Mouse (Mus musculus): ENCODE measurements around the gene Donson.
"Not testable (repeated sequence)": the region's sequence is repeated elsewhere in the genome, so short reads cannot be mapped to it uniquely, and the experiment has no call there.

Donson gene

GRCm38 (mm10) chr16:91688023-91688618 lies 449 bp downstream of the Donson start:
- DNase-seq (ENCODE audit: low spot score) = no peak

GRCm38 (mm10) chr16:91686369-91686768 lies 2.2 kb downstream of the Donson start:
- DNase-seq (ENCODE audit: low spot score) = no peak

GRCm38 (mm10) chr16:91685526-91685925 lies 3.0 kb downstream of the Donson start:
- DNase-seq (ENCODE audit: low spot score) = peak; percentile 14

- DNase-seq (ENCODE audit: low spot score) = no peak
Measured at GRCm38 (mm10) chr16:91680656-91681055, 7.9 kb downstream of the Donson start.

DNA sequence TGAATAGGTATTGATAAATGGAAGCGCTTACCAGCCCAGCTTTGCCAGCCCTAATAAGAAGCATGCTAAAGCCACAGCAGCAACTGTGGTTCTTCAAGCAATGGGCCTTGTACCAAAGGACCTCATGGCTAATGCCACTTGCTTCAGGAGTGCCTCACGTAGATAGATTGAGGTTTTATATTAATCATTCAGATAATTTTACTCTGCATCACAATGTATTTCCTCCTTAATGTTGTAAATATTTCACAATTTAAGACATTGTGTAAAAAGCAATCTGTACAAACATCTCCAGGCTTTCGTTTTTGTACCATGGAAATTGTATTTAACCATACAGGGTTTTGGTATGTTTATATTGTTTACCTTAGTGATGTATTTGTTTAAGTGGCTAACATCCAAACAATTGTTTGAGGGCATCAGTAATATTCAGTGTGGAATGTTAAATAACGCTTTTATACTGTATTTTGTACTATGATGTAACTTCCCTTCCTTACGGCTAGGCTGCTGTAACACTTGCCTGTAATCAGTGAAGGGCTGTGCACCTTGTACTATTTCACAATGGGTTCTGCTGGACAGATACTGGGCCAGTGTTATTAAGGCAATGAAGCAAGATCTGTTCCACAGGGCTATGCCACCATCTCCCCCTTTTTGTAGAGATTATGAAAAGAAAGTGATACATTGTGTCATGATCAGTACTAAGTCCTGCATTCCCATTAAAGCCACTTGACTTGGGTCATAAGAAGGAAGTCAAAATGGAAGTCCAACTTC lies 10.2 kb downstream of the Donson start:
- no peak for DNase-seq (ENCODE audit: low spot score)

DNA sequence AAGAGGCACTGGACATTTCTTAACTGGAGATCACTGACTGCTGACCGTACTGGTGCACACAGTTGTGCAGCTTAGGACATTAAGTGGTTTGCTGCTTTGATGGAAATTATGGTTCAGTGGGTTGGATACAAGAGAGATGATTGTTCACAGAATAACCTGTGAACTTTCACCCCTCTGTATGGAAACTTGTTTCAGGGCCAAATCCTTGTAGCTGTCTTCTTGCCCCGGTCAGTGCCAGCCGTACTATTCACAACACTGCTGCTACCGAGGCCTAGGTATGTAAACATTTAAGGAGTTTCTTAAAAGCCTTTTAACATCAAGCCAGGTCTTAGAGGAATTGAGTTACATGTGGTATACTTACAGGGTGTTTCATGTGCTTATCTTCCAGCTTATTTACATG lies 14.1 kb downstream of the Donson start:
- no peak for DNase-seq (ENCODE audit: low spot score)

GRCm38 (mm10) chr16:91663795-91664194 lies 24.8 kb downstream of the Donson start:
- no peak for DNase-seq (ENCODE audit: low spot score)

- DNase-seq (ENCODE audit: low spot score) = no peak
Measured at GRCm38 (mm10) chr16:91662336-91662735, 26.2 kb downstream of the Donson start.

DNA sequence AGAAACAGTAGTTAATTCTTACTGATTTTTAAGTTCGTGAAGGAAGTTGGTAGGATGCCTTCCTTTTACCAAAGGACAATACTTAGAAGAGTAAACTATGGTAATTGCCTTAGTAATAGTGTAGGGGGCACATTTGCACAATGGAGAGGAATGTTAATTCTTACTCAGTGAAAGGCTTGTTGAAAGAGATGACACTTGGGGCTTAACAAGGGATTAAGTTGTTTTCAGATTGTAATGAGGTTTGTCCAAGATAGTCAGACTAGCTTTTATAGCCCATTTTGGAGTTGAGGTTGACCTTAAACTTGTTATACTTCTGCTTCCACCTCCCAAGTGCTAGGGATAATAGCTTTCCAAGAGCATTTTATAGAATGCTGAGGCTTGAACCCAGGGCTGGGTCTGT lies 27.2 kb downstream of the Donson start:
- no peak for DNase-seq (ENCODE audit: low spot score)

- DNase-seq (ENCODE audit: low spot score) = no peak
Measured at GRCm38 (mm10) chr16:91659798-91660197, 28.8 kb downstream of the Donson start.

- DNase-seq (ENCODE audit: low spot score) = no peak
Measured at GRCm38 (mm10) chr16:91658471-91658870, 30.1 kb downstream of the Donson start.

GRCm38 (mm10) chr16:91657285-91657684 lies 31.3 kb downstream of the Donson start:
- DNase-seq (ENCODE audit: low spot score) = no peak

GRCm38 (mm10) chr16:91655285-91655684 lies 33.3 kb downstream of the Donson start:
- no peak for DNase-seq (ENCODE audit: low spot score)

DNA sequence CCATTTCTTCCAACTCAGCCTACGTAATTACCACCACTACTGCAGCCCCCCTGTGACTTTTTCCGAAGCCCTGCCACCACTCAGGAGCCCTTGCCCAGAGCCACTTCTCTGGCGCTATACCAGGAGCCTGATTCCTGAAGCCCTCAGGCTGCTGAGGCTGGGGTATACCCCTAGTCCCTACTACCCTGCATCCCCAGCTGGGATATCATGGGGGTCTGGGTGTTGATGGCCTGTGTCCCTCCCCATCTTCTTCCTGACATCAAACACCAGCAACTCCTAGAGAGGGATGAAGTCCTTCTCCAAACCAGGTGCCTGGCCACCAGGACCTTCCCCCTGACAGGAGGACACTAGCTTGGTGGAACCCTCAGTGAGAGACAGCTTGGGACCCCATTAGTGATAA lies 36.4 kb downstream of the Donson start:
- no peak for DNase-seq (ENCODE audit: low spot score)

GRCm38 (mm10) chr16:91649781-91650180 lies 38.8 kb downstream of the Donson start:
- DNase-seq (ENCODE audit: low spot score) = no peak

DNA sequence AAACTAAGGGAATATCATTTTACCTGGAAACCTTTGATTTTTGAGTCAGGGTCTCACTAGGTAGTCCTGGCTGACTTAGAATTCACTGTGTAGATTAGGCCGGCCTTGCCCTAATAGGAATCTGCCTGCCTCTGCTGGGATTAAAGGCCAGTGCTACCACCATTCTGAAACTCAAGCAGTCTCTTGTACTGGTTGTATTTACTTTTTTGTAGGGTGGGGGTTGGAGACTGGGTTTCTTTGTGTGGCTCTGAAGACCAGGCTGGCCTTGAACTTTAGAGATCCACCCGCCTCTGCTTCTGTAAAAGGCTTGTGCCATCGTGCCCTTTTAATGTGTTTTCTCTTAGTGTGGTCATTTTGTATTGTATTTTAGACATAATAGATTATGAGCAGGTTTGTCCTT lies 39.3 kb downstream of the Donson start:
- no peak for DNase-seq (ENCODE audit: low spot score)

- DNase-seq (ENCODE audit: low spot score) = peak; percentile 72
Measured at GRCm38 (mm10) chr16:91648220-91648550, 40.4 kb downstream of the Donson start.

DNA sequence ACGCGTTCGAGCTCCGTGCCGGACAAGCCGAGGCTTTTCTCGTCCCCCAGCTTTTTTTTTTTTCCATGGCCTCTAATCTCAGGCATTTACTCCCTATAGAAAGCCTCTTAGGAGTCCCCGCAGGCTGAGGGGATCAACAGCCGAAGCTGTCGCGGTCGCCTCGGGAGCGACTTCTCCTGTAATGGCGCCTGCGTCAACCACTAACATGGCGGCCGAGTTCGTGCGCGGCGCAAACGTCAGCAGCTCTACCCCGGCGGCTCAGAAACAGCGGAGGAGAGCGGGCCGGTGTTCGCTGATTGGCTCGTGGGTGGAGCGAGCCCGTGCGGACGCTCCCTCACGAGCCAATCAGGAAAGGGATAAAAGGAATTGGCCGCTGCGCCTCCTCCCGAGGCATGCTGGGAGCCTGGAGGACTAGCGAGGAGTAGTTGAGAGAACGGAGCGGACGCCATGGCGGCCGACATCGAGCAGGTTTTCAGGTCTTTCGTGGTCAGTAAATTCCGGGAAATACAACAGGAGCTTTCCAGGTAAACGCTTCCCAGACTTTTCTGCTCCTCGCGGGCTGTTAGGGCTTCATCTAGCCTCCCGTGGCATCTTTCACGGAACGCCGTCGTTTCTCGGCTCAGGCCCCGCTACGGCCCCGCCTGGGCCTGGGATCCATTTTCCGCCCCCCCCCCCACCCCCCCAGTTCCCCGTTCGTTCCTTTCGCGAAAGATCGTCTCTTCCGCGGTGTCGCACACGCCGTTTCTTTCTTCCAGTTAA lies 40.9 kb downstream of the Donson start, which contains the start of gene Son:
Son (plus strand) TSS at position 46 of the 759 bp plus-strand sequence.
- DNase-seq (ENCODE audit: low spot score) = peak; percentile 89

DNA sequence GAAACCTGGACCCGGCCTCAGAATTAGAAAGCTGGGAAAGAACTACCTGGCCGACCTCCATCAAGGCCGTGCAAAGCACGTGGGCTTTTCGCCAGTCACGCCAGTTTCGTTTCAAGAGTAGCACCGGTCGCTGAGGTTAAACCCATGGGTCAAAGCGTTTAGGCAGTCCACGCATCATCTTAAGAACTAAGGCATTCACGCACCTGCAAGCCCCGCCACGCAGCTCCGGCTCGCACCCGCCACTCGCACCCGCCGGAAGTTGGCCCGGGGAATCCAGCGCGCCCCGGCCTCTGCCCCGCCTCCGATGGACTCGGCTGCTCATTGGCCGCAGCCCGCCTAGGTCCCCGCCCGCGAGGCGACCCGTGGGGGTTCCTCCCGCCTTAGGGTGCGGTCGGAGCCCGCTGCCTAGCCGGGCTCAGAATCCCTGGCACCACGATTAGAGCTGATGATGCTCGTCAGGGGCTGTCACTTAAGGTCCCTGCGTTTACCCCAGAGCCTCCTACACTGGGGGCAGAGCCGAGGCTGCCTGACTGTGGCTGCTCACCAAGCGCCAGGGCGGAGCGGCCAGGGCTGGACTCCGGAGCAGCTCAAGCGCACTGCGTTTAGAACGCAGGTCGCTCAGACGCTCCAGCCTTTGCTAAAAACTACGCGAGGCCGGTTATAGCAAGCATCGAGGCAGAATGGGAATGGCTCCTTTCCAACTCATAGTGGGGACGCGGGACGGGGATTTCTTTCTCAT lies 41.7 kb downstream of the Donson start, which contains the start of gene Gart:
Gart (minus strand) TSS at position 272 of the 739 bp plus-strand sequence.
- peak; percentile 90 for DNase-seq (ENCODE audit: low spot score)

DNA sequence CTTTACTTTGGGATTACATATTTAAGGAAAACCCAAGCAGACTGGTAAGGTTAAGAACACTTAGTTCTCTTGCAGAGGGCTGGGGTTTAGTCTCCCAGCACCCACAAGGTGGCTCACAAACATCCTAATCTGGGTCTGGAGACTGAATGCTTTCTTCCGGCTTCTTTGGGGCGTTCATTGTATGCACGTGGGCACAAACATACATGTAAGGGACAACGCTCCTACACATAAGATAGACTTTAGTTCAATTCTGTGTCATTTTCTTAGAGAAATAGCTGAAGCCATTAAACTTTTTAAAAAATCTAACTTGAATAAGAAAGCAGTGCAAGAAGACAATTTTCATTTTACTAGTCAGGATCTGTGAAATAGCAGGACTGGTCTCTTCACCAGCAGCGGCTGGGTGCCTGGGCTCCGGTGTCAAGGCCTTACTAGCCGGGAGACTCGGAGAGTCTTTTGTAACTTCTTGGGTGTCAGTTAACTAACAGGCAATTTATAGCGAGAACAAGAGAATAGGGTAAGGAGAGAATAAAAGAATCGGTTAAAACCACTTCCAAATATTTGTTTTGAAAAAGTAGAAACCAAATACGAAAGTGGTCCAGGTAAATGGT lies 42.5 kb downstream of the Donson start:
- DNase-seq (ENCODE audit: low spot score) = peak; percentile 19

DNA sequence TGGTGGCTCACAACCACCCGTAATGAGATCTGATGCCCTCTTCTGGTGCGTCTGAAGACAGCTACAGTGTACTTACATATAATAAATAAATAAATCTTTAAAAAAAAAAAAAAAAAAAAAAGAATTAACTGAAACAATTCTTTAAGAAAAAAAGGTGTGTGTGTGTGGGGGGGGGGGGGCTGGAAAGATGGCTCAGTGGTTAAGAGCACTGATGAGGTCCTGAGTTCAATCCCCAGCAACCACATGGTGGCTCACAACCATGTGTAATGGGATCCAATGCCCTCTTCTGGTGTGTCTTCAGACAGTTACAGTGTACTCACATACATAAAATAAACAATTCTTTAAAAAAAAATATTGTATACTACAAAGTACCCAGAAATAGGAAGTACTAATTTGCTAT lies 43.1 kb downstream of the Donson start:
- DNase-seq (ENCODE audit: low spot score) = not testable (repeated sequence)

- DNase-seq (ENCODE audit: low spot score) = no peak
Measured at GRCm38 (mm10) chr16:91644901-91645300, 43.7 kb downstream of the Donson start.

Data from spleen, adult 12 weeks (tissue).